Mouse (Mus musculus) spleen, adult 2 months (tissue): ENCODE results near the gene Ccnd1. TPM values are rescaled to one million over a fixed set of nuclear protein-coding genes. Genes with fewer than 3 reads are reported as not detected.

ENCODE experiments used
- DNase-seq, 2 experiments: peaks; one replicate each; pipeline versions ENCODE4 v3.0.0 to v3.0.0-alpha.2; 2012 to 2021; ENCODE audit warnings: low spot score in 2 of 2, low read depth in 1 of 2
- H3K27ac ChIP-seq: fragments of 200-500 bp; 2 replicates; pipeline ENCODE4 v1.5.1; 2012; ENCODE audit warnings: low read length, inconsistent platforms; ENCODE audit not compliant: insufficient read depth
- H3K27me3 ChIP-seq: fragments of 200-500 bp; 2 replicates; pipeline ENCODE4 v1.6.1; 2012; ENCODE audit warnings: mild to moderate bottlenecking, moderate library complexity, low read length, inconsistent platforms; ENCODE audit not compliant: control insufficient read depth, insufficient read depth
- H3K36me3 ChIP-seq: fragments of 200-500 bp; 2 replicates; pipeline ENCODE4 v1.6.1; 2012; ENCODE audit warnings: mild to moderate bottlenecking, low read length, inconsistent platforms; ENCODE audit not compliant: control insufficient read depth, insufficient read depth
- H3K4me1 ChIP-seq: fragments of 200-500 bp; 2 replicates; pipeline ENCODE4 v1.6.1; 2011; ENCODE audit warnings: inconsistent platforms; ENCODE audit not compliant: control insufficient read depth, insufficient read depth, insufficient read length
- H3K4me3 ChIP-seq: fragments of 200-500 bp; 2 replicates; pipeline ENCODE4 v1.5.1; 2011; ENCODE audit warnings: mild to moderate bottlenecking, inconsistent platforms; ENCODE audit not compliant: insufficient read depth, insufficient read length; ENCODE audit errors: extremely low read depth
- CTCF ChIP-seq: fragments of 200-500 bp; IDR thresholded peaks from 2 replicates; pipeline ENCODE4 v1.5.1; 2011; ENCODE audit warnings: mild to moderate bottlenecking, inconsistent platforms; ENCODE audit not compliant: insufficient read depth, insufficient read length, insufficient replicate concordance; ENCODE audit errors: extremely low read depth
- POLR2A ChIP-seq: fragments of 200-500 bp; IDR thresholded peaks from 2 replicates; pipeline ENCODE4 v1.6.1; 2011; ENCODE audit warnings: low read depth, low read length, inconsistent platforms
- WGBS: fragments of 180-500 bp; shearing (Covaris S2); methylation state at CpG from one replicate; pipeline ENCODE4 v1.1.7; 2018; 5-methylcytosine and 5-hydroxymethylcytosine counted together
- polyA plus RNA-seq: library from polyadenylated mRNA; depleted of rRNA; stranded (reverse); fragments of >200 nt; gene quantifications from 2 replicates; pipeline ENCODE4 v1.2.3, GENCODE M21; 2012

Ccnd1 gene
- polyA plus RNA-seq, 1 experiment: 34.9 TPM

- H3K36me3 ChIP-seq: no peaks in the 10 kb centered on the region
- no peak overlapping the region for H3K4me3 ChIP-seq
- H3K27me3 ChIP-seq: no peaks in the 10 kb centered on the region
- H3K4me1 ChIP-seq: peaks cover 2% of the 10 kb centered on the region; the same call in 1 of the 2 replicates
- WGBS: 86% methylated on average over 2 of the region's 2 CpGs
- no peak for TF ChIP-seq CTCF
- no peak for TF ChIP-seq POLR2A
- no peak for DNase-seq
- H3K27ac ChIP-seq: no peak overlapping the region
Measured at GRCm38 (mm10) chr7:144977121-144977520, 37.4 kb upstream of the Ccnd1 start.

- no peaks in the 10 kb centered on the region for H3K36me3 ChIP-seq
- H3K4me1 ChIP-seq: no peaks in the 10 kb centered on the region; the same call in 1 of the 2 replicates
- no peak for TF ChIP-seq POLR2A
- TF ChIP-seq CTCF: no peak
- no peak for DNase-seq
- H3K27me3 ChIP-seq: no peaks in the 10 kb centered on the region
- WGBS: 84% methylated on average over 8 of the region's 8 CpGs
- H3K4me3 ChIP-seq: no peak overlapping the region
- no peak overlapping the region for H3K27ac ChIP-seq
Measured at GRCm38 (mm10) chr7:144973461-144973860, 33.7 kb upstream of the Ccnd1 start.

- Histone ChIP-seq H3K36me3 (no peaks in the 10 kb centered on the region), H3K27me3 (no peaks in the 10 kb centered on the region), H3K27ac (no peak overlapping the region), H3K4me3 (no peak overlapping the region), H3K4me1 (no peaks in the 10 kb centered on the region; the same call in 1 of the 2 replicates)
- WGBS: 73% methylated on average over 2 of the region's 2 CpGs
- no peak for DNase-seq
- TF ChIP-seq POLR2A (no peak), CTCF (no peak)
Measured at GRCm38 (mm10) chr7:144971769-144972168, 32.0 kb upstream of the Ccnd1 start.

- Histone ChIP-seq H3K27me3 (no peaks in the 10 kb centered on the region), H3K27ac (no peak overlapping the region), H3K4me1 (no peaks in the 10 kb centered on the region; the same call in 1 of the 2 replicates), H3K36me3 (no peaks in the 10 kb centered on the region), H3K4me3 (no peak overlapping the region)
- TF ChIP-seq CTCF: no peak
- no peak for TF ChIP-seq POLR2A
- 44% methylated on average over 8 of the region's 8 CpGs for WGBS
- no peak for DNase-seq
Measured at GRCm38 (mm10) chr7:144970997-144971768, 31.5 kb upstream of the Ccnd1 start.

GRCm38 (mm10) chr7:144965893-144966292 lies 26.2 kb upstream of the Ccnd1 start:
- H3K36me3 ChIP-seq: no peaks in the 10 kb centered on the region
- WGBS: 83% methylated on average over 5 of the region's 5 CpGs
- H3K27ac ChIP-seq: no peak overlapping the region
- no peaks in the 10 kb centered on the region for H3K27me3 ChIP-seq
- H3K4me3 ChIP-seq: no peak overlapping the region
- H3K4me1 ChIP-seq: no peaks in the 10 kb centered on the region
- TF ChIP-seq CTCF (no peak), POLR2A (no peak)
- DNase-seq: no peak

- H3K4me1 ChIP-seq: no peaks in the 10 kb centered on the region
- WGBS: 55% methylated on average over 4 of the region's 4 CpGs
- no peaks in the 10 kb centered on the region for H3K27me3 ChIP-seq
- no peak overlapping the region for H3K4me3 ChIP-seq
- no peak for TF ChIP-seq CTCF
- TF ChIP-seq POLR2A: no peak
- no peak overlapping the region for H3K27ac ChIP-seq
- DNase-seq: no peak
- no peaks in the 10 kb centered on the region for H3K36me3 ChIP-seq
Measured at GRCm38 (mm10) chr7:144964316-144964715, 24.6 kb upstream of the Ccnd1 start.

- Histone ChIP-seq H3K4me1 (no peaks in the 10 kb centered on the region), H3K36me3 (no peaks in the 10 kb centered on the region), H3K27me3 (no peaks in the 10 kb centered on the region), H3K27ac (no peak overlapping the region), H3K4me3 (no peak overlapping the region)
- no peak for DNase-seq
- TF ChIP-seq CTCF: no peak
- TF ChIP-seq POLR2A: no peak
- WGBS: 90% methylated on average over 1 of the region's 1 CpGs
Measured at GRCm38 (mm10) chr7:144963911-144964310, 24.2 kb upstream of the Ccnd1 start.
